Mouse (Mus musculus) hindbrain, embryonic 16.5 days (tissue): ENCODE measurements around the gene Etfbkmt. TPM values are rescaled to one million over a fixed set of nuclear protein-coding genes. Genes with fewer than 3 reads are reported as not detected.
"Not testable (repeated sequence)": the region's sequence is repeated elsewhere in the genome, so short reads cannot be mapped to it uniquely, and the experiment has no call there.

Experiments
- ATAC-seq: fragments of 200-750 bp; cut with Nextera tagmentation; 2 replicates; pipeline ENCODE4 v1.8.0; 2017; ENCODE audit warnings: moderate TSS enrichment, moderate library complexity
- H3K27ac ChIP-seq: fragments of 300-500 bp; sonication (generic); 2 replicates; pipeline ENCODE4 v1.5.1; 2014; ENCODE audit warnings: low read depth, mild to moderate bottlenecking, control low read depth, low read length, moderate library complexity
- H3K27me3 ChIP-seq: fragments of 300-500 bp; sonication (generic); replicated peaks from 2 replicates; pipeline ENCODE4 v1.6.1; 2014; ENCODE audit warnings: low read length; ENCODE audit not compliant: control insufficient read depth, insufficient read depth
- H3K36me3 ChIP-seq: fragments of 300-500 bp; sonication (generic); 2 replicates; pipeline ENCODE4 v1.6.1; 2014; ENCODE audit warnings: mild to moderate bottlenecking, low read length, moderate library complexity, mixed read lengths; ENCODE audit not compliant: control insufficient read depth, insufficient read depth
- H3K4me1 ChIP-seq: fragments of 300-500 bp; sonication (generic); 2 replicates; pipeline ENCODE4 v1.6.1; 2014; ENCODE audit warnings: low read depth, low read length; ENCODE audit not compliant: control insufficient read depth, insufficient read depth
- H3K4me2 ChIP-seq: fragments of 300-500 bp; sonication (generic); 2 replicates; pipeline ENCODE4 v1.6.1; 2014; ENCODE audit warnings: mild to moderate bottlenecking, low read length, control low read depth, moderate library complexity
- H3K4me3 ChIP-seq: fragments of 300-500 bp; sonication (generic); 2 replicates; pipeline ENCODE4 v1.5.1; 2014; ENCODE audit warnings: mild to moderate bottlenecking, low read length, control low read depth, moderate library complexity
- H3K9ac ChIP-seq: fragments of 300-500 bp; sonication (generic); 2 replicates; pipeline ENCODE4 v1.6.1; 2014; ENCODE audit warnings: low read depth, mild to moderate bottlenecking, control low read depth, low read length, moderate library complexity
- H3K9me3 ChIP-seq: fragments of 300-500 bp; sonication (generic); 2 replicates; pipeline ENCODE4 v1.6.1; 2014; ENCODE audit warnings: mild to moderate bottlenecking, low read length, moderate library complexity; ENCODE audit not compliant: control insufficient read depth
- WGBS: fragments of 180-500 bp; shearing (Covaris S2); extraction: QIAGEN DNeasy Blood & Tissue Kit; methylation state at CpG from one replicate; pipeline ENCODE4 v1.1.7; 2014; 5-methylcytosine and 5-hydroxymethylcytosine counted together
- polyA plus RNA-seq: library from polyadenylated mRNA; unstranded; fragments of >200 nt; fragmentation: Nextera tagmentation; extraction: Ambion mirVana; gene quantifications from 2 replicates; pipeline ENCODE4 v1.2.1, GENCODE M21; 2015

The Etfbkmt gene
- polyA plus RNA-seq, 1 experiment from 2014 or later: 7.6 TPM

- no peaks in the 10 kb centered on the region for H3K9me3 ChIP-seq
- no peaks in the 10 kb centered on the region for H3K27me3 ChIP-seq
- 58% methylated on average over 4 of the region's 4 CpGs for WGBS
- no peak overlapping the region for H3K4me2 ChIP-seq
- no peak for ATAC-seq
- no peak overlapping the region for H3K9ac ChIP-seq
- no peaks in the 10 kb centered on the region for H3K4me1 ChIP-seq
- no peak overlapping the region for H3K4me3 ChIP-seq
- H3K27ac ChIP-seq: no peak overlapping the region
- no peaks in the 10 kb centered on the region for H3K36me3 ChIP-seq
Measured at GRCm38 (mm10) chr6:149126675-149127074, 13.0 kb upstream of the Etfbkmt start.

GRCm38 (mm10) chr6:149129870-149130269, 9.8 kb upstream of the Etfbkmt start, which contains the start of gene Gm10203:
Gm10203 (plus strand) TSS chr6:149130170.
- H3K9ac ChIP-seq, H3K36me3 ChIP-seq, H3K4me3 ChIP-seq, H3K4me1 ChIP-seq, H3K27me3 ChIP-seq, H3K4me2 ChIP-seq, H3K27ac ChIP-seq, H3K9me3 ChIP-seq, ATAC-seq: not testable (repeated sequence)
- WGBS: 83% methylated on average over 8 of the region's 8 CpGs

- Histone ChIP-seq H3K9me3 (no peaks in the 10 kb centered on the region), H3K27me3 (no peaks in the 10 kb centered on the region), H3K4me2 (no peak overlapping the region), H3K36me3 (no peaks in the 10 kb centered on the region), H3K4me1 (no peaks in the 10 kb centered on the region), H3K9ac (no peak overlapping the region), H3K27ac (no peak overlapping the region), H3K4me3 (no peak overlapping the region)
- 10% methylated on average over 3 of the region's 3 CpGs for WGBS
- ATAC-seq: 0 out of 2 replicates have a peak, but pooled peaks have one; percentile 4
Measured at GRCm38 (mm10) chr6:149131111-149131510, 8.5 kb upstream of the Etfbkmt start.

- Histone ChIP-seq H3K4me3 (no peak overlapping the region), H3K36me3 (no peaks in the 10 kb centered on the region), H3K9ac (no peak overlapping the region), H3K9me3 (no peaks in the 10 kb centered on the region), H3K4me2 (no peak overlapping the region), H3K27me3 (no peaks in the 10 kb centered on the region), H3K27ac (no peak overlapping the region), H3K4me1 (no peaks in the 10 kb centered on the region)
- ATAC-seq: peak; percentile 78
- WGBS: 29% methylated on average over 5 of the region's 5 CpGs
Measured at GRCm38 (mm10) chr6:149132311-149133077, 7.2 kb upstream of the Etfbkmt start.

GRCm38 (mm10) chr6:149134391-149135150, 5.1 kb upstream of the Etfbkmt start:
- Histone ChIP-seq H3K27me3 (no peaks in the 10 kb centered on the region), H3K4me2 (no peak overlapping the region), H3K9me3 (no peaks in the 10 kb centered on the region), H3K4me1 (no peaks in the 10 kb centered on the region), H3K36me3 (no peaks in the 10 kb centered on the region), H3K4me3 (no peak overlapping the region), H3K9ac (no peak overlapping the region), H3K27ac (no peak overlapping the region)
- WGBS: 33% methylated on average over 5 of the region's 5 CpGs
- ATAC-seq: no peak

- Histone ChIP-seq H3K9me3 (no peaks in the 10 kb centered on the region), H3K27ac (no peak overlapping the region), H3K36me3 (no peaks in the 10 kb centered on the region), H3K4me1 (no peaks in the 10 kb centered on the region), H3K4me3 (no peak overlapping the region), H3K4me2 (no peak overlapping the region), H3K9ac (no peak overlapping the region), H3K27me3 (no peaks in the 10 kb centered on the region)
- ATAC-seq: no peak
- WGBS: 83% methylated on average over 6 of the region's 6 CpGs
Measured at GRCm38 (mm10) chr6:149135631-149136030, 4.0 kb upstream of the Etfbkmt start.

GRCm38 (mm10) chr6:149137936-149138335, 1.7 kb upstream of the Etfbkmt start:
- Histone ChIP-seq H3K9ac (no peak overlapping the region), H3K27ac (no peak overlapping the region), H3K4me1 (peaks cover 7% of the 10 kb centered on the region), H3K4me3 (no peak overlapping the region), H3K27me3 (no peaks in the 10 kb centered on the region), H3K36me3 (no peaks in the 10 kb centered on the region), H3K4me2 (no peak overlapping the region), H3K9me3 (no peaks in the 10 kb centered on the region)
- no peak for ATAC-seq
- 71% methylated on average over 2 of the region's 2 CpGs for WGBS

GRCm38 (mm10) chr6:149139011-149139410, 638 bp upstream of the Etfbkmt start:
- Histone ChIP-seq H3K9me3 (no peaks in the 10 kb centered on the region), H3K9ac (no peak overlapping the region)

GRCm38 (mm10) chr6:149141393-149142173, 1.9 kb downstream of the Etfbkmt start:
- H3K9ac ChIP-seq: peak overlapping the region; percentile 67
- H3K4me2 ChIP-seq: peak overlapping the region; percentile 88
- no peaks in the 10 kb centered on the region for H3K9me3 ChIP-seq
- H3K36me3 ChIP-seq: no peaks in the 10 kb centered on the region
- WGBS: 8% methylated on average over 36 of the region's 36 CpGs
- H3K4me3 ChIP-seq: peak overlapping the region; percentile 57
- peak; percentile 97 for ATAC-seq
- no peak overlapping the region for H3K27ac ChIP-seq
- peaks cover 7% of the 10 kb centered on the region for H3K4me1 ChIP-seq
- H3K27me3 ChIP-seq: no peaks in the 10 kb centered on the region

More at GRCm38 (mm10) chr6:149139011-149139410, 638 bp upstream of the Etfbkmt start:
- WGBS: 92% methylated on average over 3 of the region's 3 CpGs
- H3K36me3 ChIP-seq: no peaks in the 10 kb centered on the region
- no peaks in the 10 kb centered on the region for H3K27me3 ChIP-seq
- no peak overlapping the region for H3K4me2 ChIP-seq
- peaks cover 7% of the 10 kb centered on the region for H3K4me1 ChIP-seq
- no peak for ATAC-seq
- H3K27ac ChIP-seq: no peak overlapping the region
- H3K4me3 ChIP-seq: no peak overlapping the region
